Mouse (Mus musculus): ENCODE results near the gene Mepce. TPM values are rescaled to one million over a fixed set of nuclear protein-coding genes. Genes with fewer than 3 reads are reported as not detected.
"Not testable (repeated sequence)": the region's sequence is repeated elsewhere in the genome, so short reads cannot be mapped to it uniquely, and the experiment has no call there.

The Mepce gene
- total RNA-seq (2021) = 10 to 100 TPM; 14.7 to 20.1 TPM
- long read RNA-seq, experiment 1, partial matches to known transcripts = 1 of 4 reads
- long read RNA-seq, experiment 1, other reads (novel, unspliced or antisense) = 1 of 4 reads
- long read RNA-seq, experiment 2, transcript Mepce-201 (4 exons, 3,128 nt) = major isoform, 8 of 11 reads
- long read RNA-seq, experiment 2, partial matches to known transcripts = 0 of 11 reads
- long read RNA-seq, experiment 2, other reads (novel, unspliced or antisense) = 2 of 11 reads

GRCm38 (mm10) chr5:137787151-137787928 lies at the start of gene Mepce, which contains the start of gene Zcwpw1:
Gene Mepce, minus strand, starts transcription at chr5:137787655.
Gene Zcwpw1, plus strand, starts transcription at chr5:137787798.
- DNase-seq = peak; percentile 94

GRCm38 (mm10) chr5:137837110-137837509 lies 49.7 kb upstream of the Mepce start:
- not testable (repeated sequence) for DNase-seq

GRCm38 (mm10) chr5:137836611-137837010 lies 49.2 kb upstream of the Mepce start:
- DNase-seq = no peak

GRCm38 (mm10) chr5:137835966-137836520 lies 48.6 kb upstream of the Mepce start, which contains the start of gene Pilra:
Gene Pilra, minus strand, starts transcription at chr5:137836281.
- DNase-seq = not testable (repeated sequence)

GRCm38 (mm10) chr5:137833500-137833899 lies 46.0 kb upstream of the Mepce start:
- DNase-seq = no peak

GRCm38 (mm10) chr5:137831506-137831905 lies 44.1 kb upstream of the Mepce start:
- no peak for DNase-seq

GRCm38 (mm10) chr5:137831106-137831505 lies 43.7 kb upstream of the Mepce start:
- DNase-seq = no peak

- no peak for DNase-seq
These were observed 42.8 kb upstream of the Mepce start for GRCm38 (mm10) chr5:137830238-137830637.

GRCm38 (mm10) chr5:137828694-137829093 lies 41.2 kb upstream of the Mepce start:
- no peak for DNase-seq

- no peak for DNase-seq
These were observed 39.0 kb upstream of the Mepce start for GRCm38 (mm10) chr5:137826421-137826820.

- no peak for DNase-seq
These were observed 38.5 kb upstream of the Mepce start for GRCm38 (mm10) chr5:137825971-137826370.

GRCm38 (mm10) chr5:137825030-137825429 lies 37.6 kb upstream of the Mepce start:
- DNase-seq = no peak

- no peak for DNase-seq
These were observed 36.1 kb upstream of the Mepce start for GRCm38 (mm10) chr5:137823455-137824045.

GRCm38 (mm10) chr5:137822602-137823001 lies 35.1 kb upstream of the Mepce start:
- no peak for DNase-seq

- DNase-seq = no peak
These were observed 34.7 kb upstream of the Mepce start for GRCm38 (mm10) chr5:137822126-137822525.

GRCm38 (mm10) chr5:137817466-137818222 lies 30.2 kb upstream of the Mepce start:
- no peak for DNase-seq

GRCm38 (mm10) chr5:137808316-137808715 lies 20.9 kb upstream of the Mepce start:
- no peak for DNase-seq

- no peak for DNase-seq
These were observed 18.7 kb upstream of the Mepce start for GRCm38 (mm10) chr5:137806158-137806557.

GRCm38 (mm10) chr5:137800917-137801316 lies 13.5 kb upstream of the Mepce start:
- no peak for DNase-seq

GRCm38 (mm10) chr5:137796606-137797005 lies 9.2 kb upstream of the Mepce start:
- DNase-seq = no peak

- DNase-seq = no peak
These were observed 4.1 kb upstream of the Mepce start for GRCm38 (mm10) chr5:137791553-137791952.

- no peak for DNase-seq
These were observed 1.6 kb upstream of the Mepce start for GRCm38 (mm10) chr5:137788946-137789531.

Measured in gastrocnemius, postnatal 25 days (tissue).